Mouse (Mus musculus) liver, embryonic 16.5 days (tissue): ENCODE results near the gene Fam222a. TPM values are rescaled to one million over a fixed set of nuclear protein-coding genes. Genes with fewer than 3 reads are reported as not detected.

Experiments
- ATAC-seq: fragments of 200-750 bp; cut with Nextera tagmentation; 2 replicates; pipeline ENCODE4 v1.8.0; 2017; ENCODE audit warnings: low read depth, mild to moderate bottlenecking, moderate number of reproducible peaks, moderate library complexity
- H3K27ac ChIP-seq: fragments of 300-500 bp; sonication (generic); 2 replicates; pipeline ENCODE4 v1.5.1; 2014; ENCODE audit warnings: mild to moderate bottlenecking, low read length
- H3K27me3 ChIP-seq: fragments of 300-500 bp; sonication (generic); 2 replicates; pipeline ENCODE4 v1.6.1; 2014; ENCODE audit warnings: low read depth, low read length, mixed read lengths; ENCODE audit not compliant: control insufficient read depth, insufficient read depth
- H3K36me3 ChIP-seq: fragments of 300-500 bp; sonication (generic); 2 replicates; pipeline ENCODE4 v1.6.1; 2014; ENCODE audit warnings: mild to moderate bottlenecking; ENCODE audit not compliant: control insufficient read depth, insufficient read depth
- H3K4me1 ChIP-seq: fragments of 300-500 bp; sonication (generic); 2 replicates; pipeline ENCODE4 v1.6.1; 2014; ENCODE audit warnings: low read depth, low read length, mixed read lengths; ENCODE audit not compliant: control insufficient read depth
- H3K4me2 ChIP-seq: fragments of 300-500 bp; sonication (generic); 2 replicates; pipeline ENCODE4 v1.6.1; 2014; ENCODE audit warnings: low read depth, low read length, mixed read lengths
- H3K4me3 ChIP-seq: fragments of 300-500 bp; sonication (generic); 2 replicates; pipeline ENCODE4 v1.5.1; 2014; ENCODE audit warnings: low read depth, mild to moderate bottlenecking, low read length
- H3K9ac ChIP-seq: fragments of 300-500 bp; sonication (generic); 2 replicates; pipeline ENCODE4 v1.6.1; 2014; ENCODE audit warnings: low read depth, low read length
- H3K9me3 ChIP-seq: fragments of 300-500 bp; sonication (generic); replicated peaks from 2 replicates; pipeline ENCODE4 v1.6.1; 2016; ENCODE audit warnings: low read length; ENCODE audit not compliant: control insufficient read depth
- WGBS: fragments of 180-500 bp; shearing (Covaris S2); extraction: QIAGEN DNeasy Blood & Tissue Kit; methylation state at CpG from one replicate; pipeline ENCODE4 v1.1.7; 2014; ENCODE audit not compliant: insufficient replicate concordance; 5-methylcytosine and 5-hydroxymethylcytosine counted together
- polyA plus RNA-seq: library from polyadenylated mRNA; unstranded; fragments of >200 nt; fragmentation: Nextera tagmentation; extraction: Ambion mirVana; gene quantifications from 2 replicates; pipeline ENCODE4 v1.2.1, GENCODE M21; 2015

Fam222a gene
- polyA plus RNA-seq, 1 experiment from 2014 or later: 0.67 TPM

GRCm38 (mm10) chr5:114575530-114575929, 7.7 kb downstream of the Fam222a start:
- H3K27ac ChIP-seq: no peak overlapping the region

GRCm38 (mm10) chr5:114575986-114576605, 8.3 kb downstream of the Fam222a start:
- H3K4me2 ChIP-seq: no peak overlapping the region
- no peak for ATAC-seq
- 71% methylated on average over 16 of the region's 16 CpGs for WGBS

More at GRCm38 (mm10) chr5:114575530-114575929, 7.7 kb downstream of the Fam222a start:
- Histone ChIP-seq H3K4me3 (no peak overlapping the region), H3K9ac (no peak overlapping the region), H3K4me2 (no peak overlapping the region), H3K27me3 (peaks cover 28% of the 10 kb centered on the region), H3K9me3 (no peaks in the 10 kb centered on the region), H3K36me3 (no peaks in the 10 kb centered on the region), H3K4me1 (peaks cover 20% of the 10 kb centered on the region)
- no peak for ATAC-seq
- 70% methylated on average over 7 of the region's 7 CpGs for WGBS

GRCm38 (mm10) chr5:114578361-114578760, 10.5 kb downstream of the Fam222a start:
- no peaks in the 10 kb centered on the region for H3K36me3 ChIP-seq
- WGBS: 67% methylated on average over 20 of the region's 20 CpGs

More at GRCm38 (mm10) chr5:114575986-114576605, 8.3 kb downstream of the Fam222a start:
- Histone ChIP-seq H3K9me3 (no peaks in the 10 kb centered on the region), H3K4me3 (no peak overlapping the region), H3K27ac (no peak overlapping the region), H3K9ac (no peak overlapping the region), H3K4me1 (peaks cover 19% of the 10 kb centered on the region), H3K36me3 (no peaks in the 10 kb centered on the region), H3K27me3 (peaks cover 22% of the 10 kb centered on the region)

GRCm38 (mm10) chr5:114579714-114580357, 12.0 kb downstream of the Fam222a start:
- ATAC-seq: no peak
- no peak overlapping the region for H3K4me3 ChIP-seq
- H3K27me3 ChIP-seq: no peaks in the 10 kb centered on the region
- 62% methylated on average over 8 of the region's 8 CpGs for WGBS
- no peak overlapping the region for H3K9ac ChIP-seq
- H3K4me1 ChIP-seq: no peaks in the 10 kb centered on the region; the same call in none of the 2 replicates
- H3K36me3 ChIP-seq: no peaks in the 10 kb centered on the region
- H3K27ac ChIP-seq: no peak overlapping the region
- no peak overlapping the region for H3K4me2 ChIP-seq
- H3K9me3 ChIP-seq: no peaks in the 10 kb centered on the region

More at GRCm38 (mm10) chr5:114578361-114578760, 10.5 kb downstream of the Fam222a start:
- H3K4me2 ChIP-seq: no peak overlapping the region
- no peak overlapping the region for H3K27ac ChIP-seq
- no peak for ATAC-seq
- H3K27me3 ChIP-seq: peaks cover 3% of the 10 kb centered on the region; the same call in 1 of the 2 replicates
- no peak overlapping the region for H3K4me3 ChIP-seq
- peaks cover 8% of the 10 kb centered on the region for H3K4me1 ChIP-seq
- no peaks in the 10 kb centered on the region for H3K9me3 ChIP-seq
- H3K9ac ChIP-seq: no peak overlapping the region

- Histone ChIP-seq H3K4me1 (no peaks in the 10 kb centered on the region; the same call in none of the 2 replicates), H3K9me3 (no peaks in the 10 kb centered on the region), H3K4me2 (no peak overlapping the region), H3K9ac (no peak overlapping the region), H3K36me3 (no peaks in the 10 kb centered on the region), H3K27ac (no peak overlapping the region), H3K4me3 (no peak overlapping the region), H3K27me3 (no peaks in the 10 kb centered on the region)
- 76% methylated on average over 12 of the region's 12 CpGs for WGBS
- ATAC-seq: no peak
Measured at GRCm38 (mm10) chr5:114581486-114581885, 13.7 kb downstream of the Fam222a start.

- Histone ChIP-seq H3K36me3 (no peaks in the 10 kb centered on the region), H3K27me3 (no peaks in the 10 kb centered on the region), H3K4me3 (no peak overlapping the region), H3K27ac (no peak overlapping the region), H3K9ac (no peak overlapping the region), H3K4me2 (no peak overlapping the region), H3K4me1 (peaks cover under 1% of the 10 kb centered on the region), H3K9me3 (no peaks in the 10 kb centered on the region)
- 48% methylated on average over 3 of the region's 3 CpGs for WGBS
- ATAC-seq: no peak
Measured at GRCm38 (mm10) chr5:114583046-114583445, 15.2 kb downstream of the Fam222a start.

GRCm38 (mm10) chr5:114583490-114584175, 15.8 kb downstream of the Fam222a start:
- Histone ChIP-seq H3K36me3 (no peaks in the 10 kb centered on the region), H3K27ac (no peak overlapping the region), H3K9ac (no peak overlapping the region), H3K27me3 (no peaks in the 10 kb centered on the region), H3K4me2 (no peak overlapping the region), H3K4me1 (peaks cover 6% of the 10 kb centered on the region), H3K4me3 (no peak overlapping the region), H3K9me3 (no peaks in the 10 kb centered on the region)
- WGBS: 53% methylated on average over 12 of the region's 12 CpGs
- no peak for ATAC-seq

- Histone ChIP-seq H3K4me3 (no peak overlapping the region), H3K27ac (no peak overlapping the region), H3K27me3 (no peaks in the 10 kb centered on the region), H3K9ac (no peak overlapping the region), H3K9me3 (no peaks in the 10 kb centered on the region), H3K4me1 (peaks cover 9% of the 10 kb centered on the region), H3K36me3 (no peaks in the 10 kb centered on the region), H3K4me2 (no peak overlapping the region)
- WGBS: 58% methylated on average over 14 of the region's 14 CpGs
- no peak for ATAC-seq
Measured at GRCm38 (mm10) chr5:114584293-114585104, 16.7 kb downstream of the Fam222a start.
